Mouse (Mus musculus): ENCODE measurements at regions not wholly inside any gene's neighbourhood (a gene's known extent, or its start where the extent isn't known, plus 50 kb on each side); places are given as distances from the start of the nearest gene placed in this dataset.
A peak's percentile ranks its signal among the peaks of the same experiment; 100 is the strongest.

- Histone ChIP-seq H3K4me1 (replicated peaks) (peaks cover 20% of the 10 kb centered on the region), H3K9me3 (peaks cover 7% of the 10 kb centered on the region; the same call in 1 of the 2 replicates), H3K4me3 (no peak overlapping the region), H3K27ac (no peak overlapping the region), H3K27me3 (ENCODE audit: insufficient read depth, poor library complexity, severe bottlenecking) (peaks cover 28% of the 10 kb centered on the region), H3K36me3 (no peaks in the 10 kb centered on the region)
- DNase-seq (ENCODE audit: low spot score) = no peak
- 70% methylated on average over 9 of the region's 9 CpGs for WGBS
Observed at GRCm38 (mm10) chr19:56653292-56653691, 68.7 kb upstream of the Adrb1 start.

DNA sequence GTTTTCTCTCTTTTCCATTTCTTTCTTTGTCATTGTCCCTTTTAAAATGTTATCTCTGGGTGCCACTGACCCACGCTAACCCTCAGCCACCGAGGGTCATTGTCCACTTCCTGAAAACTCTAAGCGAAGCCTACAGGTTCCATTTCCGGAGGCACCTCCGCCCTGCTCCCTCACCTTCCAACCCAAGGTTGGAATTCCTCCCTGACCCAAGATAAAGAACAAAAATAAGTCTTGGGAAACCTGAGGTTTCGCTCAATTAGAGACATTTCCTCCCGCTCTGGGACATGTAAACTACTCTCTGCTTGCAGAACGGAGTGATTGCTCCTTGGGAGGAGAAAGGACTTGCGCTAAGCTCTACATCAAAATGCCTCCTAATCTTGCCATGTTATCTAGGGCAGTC is 66.7 kb upstream of the Adrb1 start:
- Histone ChIP-seq H3K9me3 (peaks cover 7% of the 10 kb centered on the region; the same call in 1 of the 2 replicates), H3K4me1 (replicated peaks) (peaks cover 20% of the 10 kb centered on the region), H3K27me3 (ENCODE audit: insufficient read depth, poor library complexity, severe bottlenecking) (peaks cover 28% of the 10 kb centered on the region), H3K4me3 (no peak overlapping the region), H3K36me3 (no peaks in the 10 kb centered on the region), H3K27ac (no peak overlapping the region)
- 85% methylated on average over 9 of the region's 9 CpGs for WGBS
- DNase-seq (ENCODE audit: low spot score) = no peak

- no peaks in the 10 kb centered on the region for H3K36me3 ChIP-seq
- 0 out of 2 replicates have a peak, but pooled peaks cover 11% of the 10 kb centered on the region for H3K27me3 ChIP-seq (ENCODE audit: insufficient read depth, poor library complexity, severe bottlenecking)
- 75% methylated on average over 4 of the region's 4 CpGs for WGBS
- peaks cover 3% of the 10 kb centered on the region; the same call in 1 of the 2 replicates for H3K9me3 ChIP-seq
- H3K27ac ChIP-seq = no peak overlapping the region
- no peak for DNase-seq (ENCODE audit: low spot score)
- no peak overlapping the region for H3K4me3 ChIP-seq
- peaks cover 23% of the 10 kb centered on the region for H3K4me1 ChIP-seq (replicated peaks)
Observed at GRCm38 (mm10) chr19:56660566-56661199, 61.3 kb upstream of the Adrb1 start.

DNA sequence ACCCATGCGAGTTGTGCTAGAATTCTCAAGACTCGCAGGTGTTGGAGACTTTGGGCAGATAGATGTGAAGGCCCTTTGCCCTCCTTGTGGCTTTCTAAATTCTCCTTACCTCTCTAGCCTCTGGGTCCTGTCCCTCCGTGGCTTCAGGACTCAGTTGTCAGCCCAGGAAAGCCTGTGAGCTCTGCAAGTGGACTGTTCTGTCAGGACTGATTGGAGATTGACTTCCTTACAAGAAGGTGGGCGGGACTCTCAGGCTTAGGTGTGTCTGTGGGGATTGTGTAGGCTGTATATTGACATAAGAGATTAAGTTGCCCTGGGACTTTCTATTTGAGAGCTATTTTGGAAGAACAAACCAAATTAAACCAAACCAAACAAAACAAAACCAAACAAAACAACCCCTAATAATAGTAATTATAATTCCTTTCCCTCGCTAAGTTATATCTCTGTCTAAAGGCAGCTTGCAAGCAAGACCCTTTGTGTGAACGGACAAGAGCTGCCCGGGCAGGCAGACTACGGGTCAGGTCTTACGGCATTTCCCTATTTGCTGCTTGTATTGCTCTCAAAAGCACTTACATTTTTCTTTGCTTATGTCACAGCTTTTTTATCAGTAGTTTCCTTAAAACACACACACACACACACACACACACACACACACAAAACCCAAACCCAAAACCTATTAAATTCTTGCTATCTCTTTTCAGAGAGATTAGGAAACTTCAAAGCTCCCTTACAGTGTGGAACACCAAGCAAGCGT is 58.3 kb upstream of the Adrb1 start:
- DNase-seq (ENCODE audit: low spot score) = no peak
- Histone ChIP-seq H3K36me3 (no peaks in the 10 kb centered on the region), H3K27ac (peak overlapping the region; percentile 54), H3K9me3 (no peaks in the 10 kb centered on the region; the same call in 1 of the 2 replicates), H3K27me3 (ENCODE audit: insufficient read depth, poor library complexity, severe bottlenecking) (no peaks in the 10 kb centered on the region), H3K4me1 (replicated peaks) (peaks cover 24% of the 10 kb centered on the region), H3K4me3 (no peak overlapping the region)
- 74% methylated on average over 10 of the region's 10 CpGs for WGBS

DNA sequence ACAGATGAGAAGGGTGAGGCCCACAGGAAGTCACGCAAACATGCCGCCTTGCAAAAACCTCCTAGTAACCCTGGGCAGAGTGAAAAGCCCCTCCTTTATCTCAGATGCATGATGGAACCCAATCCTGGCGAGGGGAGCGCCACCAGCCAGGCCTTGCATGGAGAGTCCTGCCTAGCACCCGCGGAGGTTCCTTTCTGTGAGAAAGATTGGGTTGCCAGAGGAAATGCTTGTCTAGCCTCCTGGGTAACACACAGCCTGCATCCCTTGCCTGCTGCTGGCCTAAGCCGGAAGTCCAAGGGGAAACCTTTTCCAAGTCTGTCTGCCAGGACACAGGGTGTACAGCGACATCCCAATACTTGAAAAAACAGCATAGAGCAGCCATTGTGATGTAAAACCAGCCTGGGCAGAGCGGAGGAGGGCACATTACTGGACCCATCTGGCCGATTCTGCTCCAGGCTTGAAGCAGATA is 57.7 kb upstream of the Adrb1 start:
- Histone ChIP-seq H3K27ac (peak overlapping the region; percentile 54), H3K4me1 (replicated peaks) (peaks cover 31% of the 10 kb centered on the region), H3K27me3 (ENCODE audit: insufficient read depth, poor library complexity, severe bottlenecking) (no peaks in the 10 kb centered on the region; the same call in 1 of the 2 replicates), H3K4me3 (no peak overlapping the region), H3K36me3 (no peaks in the 10 kb centered on the region), H3K9me3 (no peaks in the 10 kb centered on the region)
- DNase-seq (ENCODE audit: low spot score) = peak; percentile 21
- 73% methylated on average over 10 of the region's 10 CpGs for WGBS

- peak overlapping the region; percentile 54 for H3K27ac ChIP-seq
Observed at GRCm38 (mm10) chr19:56664944-56665663, 56.9 kb upstream of the Adrb1 start.

GRCm38 (mm10) chr19:56665972-56666371 is 56.0 kb upstream of the Adrb1 start:
- no peak for DNase-seq (ENCODE audit: low spot score)
- H3K4me3 ChIP-seq = no peak overlapping the region
- H3K27ac ChIP-seq = no peak overlapping the region
- H3K27me3 ChIP-seq (ENCODE audit: insufficient read depth, poor library complexity, severe bottlenecking) = peaks cover 10% of the 10 kb centered on the region
- H3K9me3 ChIP-seq = no peaks in the 10 kb centered on the region
- 82% methylated on average over 1 of the region's 1 CpGs for WGBS
- peaks cover 37% of the 10 kb centered on the region for H3K4me1 ChIP-seq (replicated peaks)
- no peaks in the 10 kb centered on the region for H3K36me3 ChIP-seq

More at GRCm38 (mm10) chr19:56664944-56665663, 56.9 kb upstream of the Adrb1 start:
- WGBS = 76% methylated on average over 7 of the region's 7 CpGs
- Histone ChIP-seq H3K36me3 (no peaks in the 10 kb centered on the region), H3K4me3 (no peak overlapping the region), H3K27me3 (ENCODE audit: insufficient read depth, poor library complexity, severe bottlenecking) (peaks cover 7% of the 10 kb centered on the region), H3K4me1 (replicated peaks) (peaks cover 37% of the 10 kb centered on the region), H3K9me3 (no peaks in the 10 kb centered on the region)
- no peak for DNase-seq (ENCODE audit: low spot score)

- Histone ChIP-seq H3K9me3 (no peaks in the 10 kb centered on the region), H3K27me3 (ENCODE audit: insufficient read depth, poor library complexity, severe bottlenecking) (peaks cover 10% of the 10 kb centered on the region), H3K4me3 (no peak overlapping the region), H3K4me1 (replicated peaks) (peaks cover 37% of the 10 kb centered on the region), H3K27ac (no peak overlapping the region), H3K36me3 (no peaks in the 10 kb centered on the region)
- DNase-seq (ENCODE audit: low spot score) = no peak
- 92% methylated on average over 2 of the region's 2 CpGs for WGBS
Observed at GRCm38 (mm10) chr19:56667903-56668302, 54.1 kb upstream of the Adrb1 start.

GRCm38 (mm10) chr19:56668991-56669390 is 53.0 kb upstream of the Adrb1 start:
- Histone ChIP-seq H3K4me3 (no peak overlapping the region), H3K4me1 (replicated peaks) (peaks cover 28% of the 10 kb centered on the region), H3K36me3 (no peaks in the 10 kb centered on the region), H3K9me3 (no peaks in the 10 kb centered on the region), H3K27ac (no peak overlapping the region), H3K27me3 (ENCODE audit: insufficient read depth, poor library complexity, severe bottlenecking) (peaks cover 10% of the 10 kb centered on the region)
- 69% methylated on average over 7 of the region's 7 CpGs for WGBS
- no peak for DNase-seq (ENCODE audit: low spot score)

DNA sequence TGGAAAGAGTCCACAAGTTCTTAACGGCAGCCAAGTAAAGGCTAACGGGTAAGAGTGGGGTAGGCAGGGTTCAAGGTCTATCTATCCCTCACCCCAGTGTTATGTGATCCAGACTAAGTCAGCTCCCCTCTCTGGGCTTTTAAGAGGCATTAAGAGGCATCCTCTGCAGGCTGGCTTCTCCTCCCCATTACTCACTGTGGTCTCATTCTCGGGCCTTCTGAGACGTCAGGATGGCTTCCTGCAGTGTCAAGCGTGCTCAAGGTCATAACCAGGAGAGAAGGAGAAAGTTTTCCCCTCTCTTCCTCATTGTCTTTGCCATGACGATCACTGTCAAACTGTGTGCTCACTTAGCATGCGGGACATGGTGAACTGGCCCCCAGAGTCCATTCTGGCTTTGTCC is 52.5 kb upstream of the Adrb1 start:
- Histone ChIP-seq H3K27me3 (ENCODE audit: insufficient read depth, poor library complexity, severe bottlenecking) (peaks cover 10% of the 10 kb centered on the region), H3K36me3 (no peaks in the 10 kb centered on the region)

More for the DNA sequence above, 52.5 kb upstream of the Adrb1 start:
- Histone ChIP-seq H3K9me3 (no peaks in the 10 kb centered on the region), H3K4me1 (replicated peaks) (peaks cover 24% of the 10 kb centered on the region), H3K4me3 (no peak overlapping the region), H3K27ac (no peak overlapping the region)
- 74% methylated on average over 7 of the region's 7 CpGs for WGBS
- no peak for DNase-seq (ENCODE audit: low spot score)
